ENCODE assay signal across 24 mouse cellular contexts in the genomic region with DNA sequence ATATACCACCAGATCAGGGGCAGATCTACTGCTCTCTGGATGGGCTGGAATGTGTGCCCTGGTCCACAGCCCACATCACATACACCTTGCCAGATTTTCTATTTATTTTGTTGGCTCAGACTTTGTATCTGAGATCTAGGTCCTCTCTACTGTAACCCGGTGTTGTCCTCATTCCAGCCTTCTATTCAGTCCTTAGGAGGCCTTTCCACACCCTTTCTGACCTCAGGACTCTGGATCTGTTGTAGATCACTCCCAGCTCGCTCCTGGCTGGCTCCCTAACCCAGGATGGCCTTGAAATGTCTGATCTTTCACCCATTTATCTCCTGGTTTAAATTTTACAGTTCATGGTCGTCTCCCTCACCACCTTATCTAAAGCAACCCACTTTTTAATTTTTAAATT. TPM values are rescaled to one million over a fixed set of nuclear protein-coding genes. Genes with fewer than 3 reads are reported as not detected.
A peak's percentile ranks its signal among the peaks of the same experiment; 100 is the strongest.
DNase-seq lines count a peak whose midpoint lies in the region; ATAC-seq and TF ChIP-seq lines count a peak whose summit lies in the region.
"Had no signal": no experiment of that assay in that cellular context is flagged by ENCODE, and none has a peak within 500 bp of the region (broad histone marks: within the 10 kb centered on the region; RNA-seq: fewer than 3 reads in every experiment).

No protein-coding gene starts in this region.

- H3K4me1 ChIP-seq in liver, adult 2 months (ENCODE audit: control insufficient read depth, insufficient read depth, low read length) = peaks cover 15% of the 10 kb centered on the region
- peaks cover 9% of the 10 kb centered on the region for H3K4me1 ChIP-seq in liver, embryonic 12.5 days
- peaks cover 7% of the 10 kb centered on the region for H3K4me1 ChIP-seq in intestine, embryonic 16.5 days (ENCODE audit: control insufficient read depth, insufficient read depth, low read length)

- H3K9me3 ChIP-seq in liver, embryonic 12.5 days (replicated peaks) = no peaks in the 10 kb centered on the region; the same call in 1 of the 2 replicates
- 0 out of 2 replicates have a peak, but pooled peaks cover 5% of the 10 kb centered on the region for H3K9me3 ChIP-seq in intestine, embryonic 16.5 days (ENCODE audit: control insufficient read depth, low read length)
- H3K9me3 ChIP-seq: embryonic facial prominence, embryonic 12.5 days; heart, embryonic 15.5 days had no signal

- ATAC-seq in liver, embryonic 12.5 days = no peak; the same call in 1 of the 2 replicates
- peak; percentile 54 for ATAC-seq in intestine, embryonic 16.5 days
- ATAC-seq: forebrain, embryonic 16.5 days had no signal

- H3K27ac ChIP-seq in liver, adult 2 months (replicated peaks; ENCODE audit: insufficient read depth, low read depth, low read length) = peak overlapping the region; percentile 53
- H3K27ac ChIP-seq in liver, embryonic 12.5 days = no peak overlapping the region
- H3K27ac ChIP-seq in intestine, embryonic 16.5 days (ENCODE audit: low read length) = 0 out of 2 replicates have a peak overlapping the region, but pooled peaks have one; percentile 19
- H3K27ac ChIP-seq in layer of hippocampus, adult 2 months = no peak overlapping the region
- H3K27ac ChIP-seq: embryonic facial prominence, embryonic 12.5 days; heart, embryonic 15.5 days had no signal

- no peak for TF ChIP-seq CTCF in liver, adult 2 months (IDR thresholded peaks at IDR 0.05; ENCODE audit: low read depth, low read length)
- TF ChIP-seq CTCF in layer of hippocampus, adult 2 months (conservative IDR thresholded peaks at IDR 0.05) = no peak

- H3K36me3 ChIP-seq in liver, adult 2 months (ENCODE audit: control insufficient read depth, insufficient read depth, low read length) = no peaks in the 10 kb centered on the region
- H3K36me3 ChIP-seq in liver, embryonic 12.5 days = no peaks in the 10 kb centered on the region
- H3K36me3 ChIP-seq in intestine, embryonic 16.5 days (ENCODE audit: control insufficient read depth, insufficient read depth, low read length) = no peaks in the 10 kb centered on the region
- H3K36me3 ChIP-seq: embryonic facial prominence, embryonic 12.5 days; heart, embryonic 15.5 days had no signal

- H3K9ac ChIP-seq in liver, adult 2 months (ENCODE audit: low read depth, low read length) = no peak overlapping the region
- no peak overlapping the region for H3K9ac ChIP-seq in liver, embryonic 12.5 days
- H3K9ac ChIP-seq in intestine, embryonic 16.5 days (ENCODE audit: low read depth, low read length) = no peak overlapping the region
- H3K9ac ChIP-seq: embryonic facial prominence, embryonic 12.5 days; heart, embryonic 15.5 days had no signal

- no peak overlapping the region for H3K4me3 ChIP-seq in liver, adult 2 months (ENCODE audit: insufficient read depth, low read depth, low read length)
- H3K4me3 ChIP-seq in liver, embryonic 12.5 days = no peak overlapping the region
- no peak overlapping the region for H3K4me3 ChIP-seq in intestine, embryonic 16.5 days (ENCODE audit: low read length)
- no peak overlapping the region for H3K4me3 ChIP-seq in layer of hippocampus, adult 2 months
- H3K4me3 ChIP-seq: embryonic facial prominence, embryonic 12.5 days; heart, embryonic 15.5 days had no signal

- no peak overlapping the region for H3K4me2 ChIP-seq in liver, embryonic 12.5 days
- H3K4me2 ChIP-seq in intestine, embryonic 16.5 days (ENCODE audit: low read depth, low read length) = no peak overlapping the region
- H3K4me2 ChIP-seq: embryonic facial prominence, embryonic 12.5 days; heart, embryonic 11.5 days; heart, embryonic 15.5 days had no signal

- TF ChIP-seq POLR2A in liver, adult 2 months (IDR thresholded peaks at IDR 0.05; ENCODE audit: extremely low read depth, insufficient read depth, low read length) = no peak

- WGBS in liver, adult 2 months = 21% methylated on average over 3 of the region's 3 CpGs
- 38% methylated on average over 3 of the region's 3 CpGs for WGBS in liver, embryonic 12.5 days (ENCODE audit: insufficient replicate concordance)
- WGBS in intestine, embryonic 16.5 days = 56% methylated on average over 3 of the region's 3 CpGs

- H3K79me2 ChIP-seq in liver, adult 2 months (ENCODE audit: control insufficient read depth, insufficient read depth, low read length) = no peaks in the 10 kb centered on the region

- H3K27me3 ChIP-seq in liver, adult 2 months (ENCODE audit: control insufficient read depth, insufficient read depth, low read length) = no peaks in the 10 kb centered on the region
- H3K27me3 ChIP-seq in liver, embryonic 12.5 days (replicated peaks) = no peaks in the 10 kb centered on the region
- H3K27me3 ChIP-seq in intestine, embryonic 16.5 days (replicated peaks; ENCODE audit: control insufficient read depth, insufficient read depth, low read length) = no peaks in the 10 kb centered on the region
- H3K27me3 ChIP-seq: embryonic facial prominence, embryonic 12.5 days; heart, embryonic 15.5 days had no signal

- peak; percentile 41 to 68 for DNase-seq in kidney, adult 8-10 months
- no peak for DNase-seq in kidney, postnatal 10 days
- peak; percentile 99 for DNase-seq in liver, adult 2 months (ENCODE audit: extremely low read depth, low read depth, low spot score)
- peak; percentile 56 to 59 for DNase-seq in kidney, postnatal 36 days
- no peak for DNase-seq in cerebellum, postnatal 10 days
- DNase-seq in layer of hippocampus, adult 2 months (ENCODE audit: low spot score in 2 of 2) = no peak
- DNase-seq: adrenal gland, adult 2 months; cerebellum, adult 11 months; cerebellum, adult 8-10 months; cerebellum, postnatal 25 days; gastrocnemius, postnatal 10 days; heart, adult 18-20 months; heart, postnatal 14 days had no signal

RNA-seq across cellular contexts. Expression of gene Lmbr1l, which starts 6.7 kb away (rescaled TPM):
- 24.3 and 28.8 TPM in 2 replicates for total RNA-seq in liver, adult 2 months (2014; rRNA removed)
- polyA plus RNA-seq in liver, adult 2 months (2012; rRNA removed) = 21.3 and 32.4 TPM in 2 replicates
- polyA plus RNA-seq in liver, embryonic 12.5 days (2016; fragmentation: Nextera tagmentation; extraction: Ambion mirVana) = 4.4 and 4.6 TPM in 2 replicates
- polyA plus RNA-seq in intestine, embryonic 16.5 days (2015; fragmentation: Nextera tagmentation; extraction: Ambion mirVana) = 20.4 and 23.6 TPM in 2 replicates
- total RNA-seq in layer of hippocampus, adult 2 months (2021) = 10 to 100 TPM; 17.0 to 20.6 TPM

RNA-seq across cellular contexts. Expression of gene Tuba1b, which starts 9.7 kb away (rescaled TPM):
- 49.9 and 99.4 TPM in 2 replicates for total RNA-seq in liver, adult 2 months (2014; rRNA removed)
- polyA plus RNA-seq in liver, adult 2 months (2012; rRNA removed) = 151 and 183 TPM in 2 replicates
- 1,333 and 1,388 TPM in 2 replicates for polyA plus RNA-seq in liver, embryonic 12.5 days (2016; fragmentation: Nextera tagmentation; extraction: Ambion mirVana)
- polyA plus RNA-seq in intestine, embryonic 16.5 days (2015; fragmentation: Nextera tagmentation; extraction: Ambion mirVana) = 1,159 and 1,322 TPM in 2 replicates
- total RNA-seq in layer of hippocampus, adult 2 months (2021) = 100 to 1,000 TPM; 466 to 491 TPM

RNA-seq across cellular contexts. Expression of gene Dhh, which starts 26.3 kb away (rescaled TPM):
- total RNA-seq in liver, adult 2 months (2014; rRNA removed) = under 0.01 and 0.13 TPM in 2 replicates
- polyA plus RNA-seq in liver, adult 2 months (2012; rRNA removed) = 0.18 and 0.45 TPM in 2 replicates
- polyA plus RNA-seq in liver, embryonic 12.5 days (2016; fragmentation: Nextera tagmentation; extraction: Ambion mirVana) = 0.25 and 0.32 TPM in 2 replicates
- 0.83 and 1.6 TPM in 2 replicates for polyA plus RNA-seq in intestine, embryonic 16.5 days (2015; fragmentation: Nextera tagmentation; extraction: Ambion mirVana)
- total RNA-seq in layer of hippocampus, adult 2 months (2021) = under 1 TPM; 0.10 to 0.12 TPM
- total RNA-seq: hematopoietic stem cell, adult 5-6 weeks had no signal

RNA-seq across cellular contexts. Expression of gene Gm49450, which starts 28.7 kb away (rescaled TPM):
- not detected in 2 replicates for total RNA-seq in liver, adult 2 months (2014; rRNA removed)
- 2.9 and 3.1 TPM in 2 replicates for polyA plus RNA-seq in liver, adult 2 months (2012; rRNA removed)
- polyA plus RNA-seq in liver, embryonic 12.5 days (2016; fragmentation: Nextera tagmentation; extraction: Ambion mirVana) = not detected in 2 replicates
- not detected in 2 replicates for polyA plus RNA-seq in intestine, embryonic 16.5 days (2015; fragmentation: Nextera tagmentation; extraction: Ambion mirVana)
- not detected for total RNA-seq in layer of hippocampus, adult 2 months (2021)
- total RNA-seq: adrenal gland, postnatal 4 days; ES-E14; gastrocnemius, postnatal 10 days; gastrocnemius, postnatal 4 days; heart, adult 18-20 months; heart, postnatal 14 days; hematopoietic stem cell, adult 5-6 weeks had no signal
- polyA plus RNA-seq: embryonic facial prominence, embryonic 12.5 days; forebrain, embryonic 11.5 days; forebrain, embryonic 16.5 days; heart, embryonic 11.5 days; heart, embryonic 15.5 days had no signal

RNA-seq across cellular contexts. Expression of gene Tuba1a, which starts 28.8 kb away (rescaled TPM):
- 8.4 and 12.9 TPM in 2 replicates for total RNA-seq in liver, adult 2 months (2014; rRNA removed)
- polyA plus RNA-seq in liver, adult 2 months (2012; rRNA removed) = 10.7 and 13.7 TPM in 2 replicates
- 180 and 181 TPM in 2 replicates for polyA plus RNA-seq in liver, embryonic 12.5 days (2016; fragmentation: Nextera tagmentation; extraction: Ambion mirVana)
- 816 and 895 TPM in 2 replicates for polyA plus RNA-seq in intestine, embryonic 16.5 days (2015; fragmentation: Nextera tagmentation; extraction: Ambion mirVana)
- 100 to 1,000 TPM; 768 to 781 TPM for total RNA-seq in layer of hippocampus, adult 2 months (2021)

Comparison
In these comparisons a context has a peak if more than half of its experiments do, and no peak if none do; other contexts are left out.
1. DNase-seq: peak in kidney, adult 8-10 months (2 of 2), liver, adult 2 months (single experiment) and kidney, postnatal 36 days (2 of 2); none in kidney, postnatal 10 days (single experiment), cerebellum, postnatal 10 days (0 of 2) and layer of hippocampus, adult 2 months (0 of 2).
2. H3K27ac ChIP-seq: peak in liver, adult 2 months (single experiment) and intestine, embryonic 16.5 days (single experiment); none in liver, embryonic 12.5 days (single experiment) and layer of hippocampus, adult 2 months (single experiment).